Mouse (Mus musculus) kidney, postnatal 14 days (tissue): ENCODE measurements at regions not wholly inside any gene's neighbourhood (a gene's known extent, or its start where the extent isn't known, plus 50 kb on each side); places are given as distances from the start of the nearest gene placed in this dataset.

ENCODE experiments used
- DNase-seq: peaks from one replicate; pipeline ENCODE4 v3.0.0; 2022; ENCODE audit warnings: mixed read lengths

GRCm38 (mm10) chr7:54734039-54734438 is 101.3 kb upstream of the Luzp2 start:
- DNase-seq, result peak; percentile 8

GRCm38 (mm10) chr7:54734861-54735260 is 100.4 kb upstream of the Luzp2 start:
- DNase-seq, result no peak

- no peak for DNase-seq
Observed at GRCm38 (mm10) chr7:54767341-54767740, 68.0 kb upstream of the Luzp2 start.

GRCm38 (mm10) chr7:54768683-54769082 is 66.6 kb upstream of the Luzp2 start:
- DNase-seq, result no peak

- DNase-seq, result no peak
Observed at GRCm38 (mm10) chr7:54781939-54782520, 53.3 kb upstream of the Luzp2 start.

GRCm38 (mm10) chr7:54782604-54783003 is 52.7 kb upstream of the Luzp2 start:
- DNase-seq, result no peak

GRCm38 (mm10) chr7:54783550-54784529 is 51.5 kb upstream of the Luzp2 start:
- DNase-seq, result no peak
